Mouse (Mus musculus): ENCODE measurements around the gene Hace1.

DNA sequence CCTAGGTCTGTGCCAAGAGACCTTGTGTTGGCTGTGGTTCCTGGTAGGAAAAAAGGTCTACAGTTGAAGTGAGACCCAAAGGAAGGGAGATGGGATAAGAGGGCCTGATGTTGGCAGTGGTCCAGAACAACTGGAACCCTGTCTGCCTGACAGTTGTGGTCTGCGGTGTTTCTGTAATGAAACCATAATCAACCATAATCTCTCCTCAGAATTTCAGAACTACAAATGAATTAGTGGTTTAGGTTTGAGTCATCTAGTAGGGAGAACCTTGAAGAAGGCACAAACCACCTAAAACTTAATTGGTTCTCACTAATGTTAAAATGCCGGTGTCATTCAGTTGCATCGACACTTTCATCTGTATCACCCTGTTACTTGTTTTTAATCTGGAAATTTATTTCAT is 133.2 kb downstream of the Hace1 start:
- TF ChIP-seq EP300 (IDR thresholded peaks at IDR 0.05; ENCODE audit: low read depth) (no peak), CTCF (IDR thresholded peaks at IDR 0.05; ENCODE audit: low read depth) (no peak)
